Mouse (Mus musculus): ENCODE measurements around the gene Bcor. TPM values are rescaled to one million over a fixed set of nuclear protein-coding genes. Genes with fewer than 3 reads are reported as not detected.

The Bcor gene
- polyA plus RNA-seq, 1 experiment from 2014 or later: 4.5 TPM

DNA sequence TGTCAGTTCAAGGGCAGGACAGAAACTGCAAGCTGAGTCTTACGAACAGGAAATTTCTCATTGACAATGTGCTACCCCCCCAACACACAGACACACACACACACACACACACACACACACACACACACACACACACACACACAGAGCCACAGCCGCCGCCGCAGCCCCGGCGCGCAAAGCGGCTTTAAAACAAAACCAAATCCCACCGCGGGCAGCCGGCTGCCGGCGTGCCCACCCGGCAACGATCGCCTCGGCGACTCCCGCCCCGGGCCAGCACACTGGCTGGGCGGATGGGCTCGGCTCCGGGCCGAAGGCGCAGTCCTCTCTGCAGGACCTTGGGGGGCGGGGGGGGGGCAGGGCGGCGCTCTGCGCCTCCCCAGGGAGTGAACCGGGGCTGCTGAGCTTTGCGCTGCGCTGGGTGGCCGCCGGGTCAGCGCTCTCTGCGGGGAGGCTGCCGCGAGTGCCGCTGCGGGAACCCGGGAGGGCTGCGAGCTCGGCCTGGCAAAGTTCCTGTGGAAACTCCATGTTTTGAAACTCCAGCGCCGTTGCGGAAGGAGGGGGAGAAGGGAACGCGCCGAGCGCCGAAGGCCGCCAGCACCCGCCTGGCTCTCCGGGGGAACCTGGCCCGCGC lies 68.6 kb downstream of the Bcor start:
- Histone ChIP-seq H3K27ac (ENCODE audit: low read length) (peak overlapping the region; percentile 68), H3K9me3 (replicated peaks; ENCODE audit: control insufficient read depth, low read length) (no peaks in the 10 kb centered on the region), H3K27me3 (ENCODE audit: control insufficient read depth, insufficient read depth, low read depth, low read length) (peaks cover 85% of the 10 kb centered on the region), H3K4me1 (ENCODE audit: control insufficient read depth, low read depth, low read length) (peaks cover 26% of the 10 kb centered on the region), H3K36me3 (ENCODE audit: control insufficient read depth, insufficient read depth) (no peaks in the 10 kb centered on the region), H3K9ac (ENCODE audit: low read depth, low read length) (peak overlapping the region; percentile 39), H3K4me2 (ENCODE audit: low read depth, low read length) (peak overlapping the region; percentile 60), H3K4me3 (ENCODE audit: low read depth, low read length) (peak overlapping the region; percentile 52)
- WGBS (ENCODE audit: insufficient replicate concordance): 4% methylated on average over 46 of the region's 56 CpGs
- ATAC-seq (ENCODE audit: low read depth): 0 out of 2 replicates have a peak, but pooled peaks have one; percentile 14

GRCm38 (mm10) chrX:12090871-12091404 lies 69.2 kb downstream of the Bcor start:
- Histone ChIP-seq H3K4me1 (ENCODE audit: control insufficient read depth, low read depth, low read length) (peaks cover 31% of the 10 kb centered on the region), H3K4me2 (ENCODE audit: low read depth, low read length) (peak overlapping the region; percentile 60), H3K9me3 (replicated peaks; ENCODE audit: control insufficient read depth, low read length) (no peaks in the 10 kb centered on the region), H3K27ac (ENCODE audit: low read length) (peak overlapping the region; percentile 68), H3K9ac (ENCODE audit: low read depth, low read length) (peak overlapping the region; percentile 39), H3K36me3 (ENCODE audit: control insufficient read depth, insufficient read depth) (no peaks in the 10 kb centered on the region), H3K4me3 (ENCODE audit: low read depth, low read length) (peak overlapping the region; percentile 52), H3K27me3 (ENCODE audit: control insufficient read depth, insufficient read depth, low read depth, low read length) (peaks cover 91% of the 10 kb centered on the region)
- WGBS (ENCODE audit: insufficient replicate concordance): 2% methylated on average over 46 of the region's 47 CpGs
- peak; percentile 54 for ATAC-seq (ENCODE audit: low read depth)

DNA sequence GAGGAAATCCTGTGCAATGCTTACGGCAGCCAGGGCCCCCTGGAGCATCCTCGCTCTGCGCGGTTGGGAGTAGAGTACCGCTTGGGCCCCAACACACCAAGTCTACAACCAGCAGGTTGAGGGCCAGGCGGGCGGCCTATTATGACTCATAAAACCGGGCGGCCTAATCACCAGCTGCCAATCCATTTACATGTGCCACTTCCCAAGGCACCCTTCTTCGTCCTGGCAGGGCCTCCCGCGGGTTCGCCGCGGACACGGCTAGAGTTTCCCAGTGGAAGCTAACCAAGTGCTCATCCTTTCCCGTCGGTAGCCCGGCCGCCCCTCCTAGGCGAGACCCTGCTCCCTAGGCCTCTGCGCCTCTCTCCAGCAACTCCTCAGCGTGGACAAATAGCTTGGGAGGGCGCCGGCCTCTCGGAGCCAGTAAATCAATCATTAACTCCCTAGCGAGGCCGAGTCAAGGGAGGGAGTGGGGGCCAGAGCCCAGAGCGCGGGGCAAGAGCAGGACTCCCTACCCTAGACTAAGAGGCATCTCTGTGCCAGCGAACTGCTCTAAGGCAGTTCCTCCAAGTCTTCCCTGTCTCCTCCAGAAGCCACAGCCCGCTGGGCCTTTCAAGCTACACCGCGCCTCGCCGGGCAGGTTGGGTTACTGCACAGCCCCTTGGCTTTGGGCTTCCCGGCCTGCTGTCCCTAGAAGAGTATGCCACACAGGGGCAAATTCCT lies 69.8 kb downstream of the Bcor start:
- peaks cover 37% of the 10 kb centered on the region for H3K4me1 ChIP-seq (ENCODE audit: control insufficient read depth, low read depth, low read length)
- peak overlapping the region; percentile 52 for H3K4me3 ChIP-seq (ENCODE audit: low read depth, low read length)
- 0 out of 2 replicates have a peak, but pooled peaks have one; percentile 27 for ATAC-seq (ENCODE audit: low read depth)
- no peak overlapping the region for H3K9ac ChIP-seq (ENCODE audit: low read depth, low read length)
- H3K27me3 ChIP-seq (ENCODE audit: control insufficient read depth, insufficient read depth, low read depth, low read length): peaks cover 96% of the 10 kb centered on the region
- 4% methylated on average over 37 of the region's 37 CpGs for WGBS (ENCODE audit: insufficient replicate concordance)
- H3K9me3 ChIP-seq (replicated peaks; ENCODE audit: control insufficient read depth, low read length): no peaks in the 10 kb centered on the region
- H3K36me3 ChIP-seq (ENCODE audit: control insufficient read depth, insufficient read depth): no peaks in the 10 kb centered on the region
- H3K4me2 ChIP-seq (ENCODE audit: low read depth, low read length): peak overlapping the region; percentile 60
- peak overlapping the region; percentile 68 for H3K27ac ChIP-seq (ENCODE audit: low read length)

GRCm38 (mm10) chrX:12089353-12090081 lies 70.6 kb downstream of the Bcor start:
- ATAC-seq (ENCODE audit: low read depth): peak; percentile 19; the same call in 1 of the 2 replicates
- Histone ChIP-seq H3K9ac (ENCODE audit: low read depth, low read length) (no peak overlapping the region), H3K4me1 (ENCODE audit: control insufficient read depth, low read depth, low read length) (peaks cover 45% of the 10 kb centered on the region), H3K4me2 (ENCODE audit: low read depth, low read length) (peak overlapping the region; percentile 83), H3K4me3 (ENCODE audit: low read depth, low read length) (peak overlapping the region; percentile 11; the same call in 1 of the 2 replicates), H3K36me3 (ENCODE audit: control insufficient read depth, insufficient read depth) (no peaks in the 10 kb centered on the region), H3K9me3 (replicated peaks; ENCODE audit: control insufficient read depth, low read length) (no peaks in the 10 kb centered on the region), H3K27me3 (ENCODE audit: control insufficient read depth, insufficient read depth, low read depth, low read length) (peaks cover 97% of the 10 kb centered on the region), H3K27ac (ENCODE audit: low read length) (no peak overlapping the region)
- 6% methylated on average over 52 of the region's 52 CpGs for WGBS (ENCODE audit: insufficient replicate concordance)

DNA sequence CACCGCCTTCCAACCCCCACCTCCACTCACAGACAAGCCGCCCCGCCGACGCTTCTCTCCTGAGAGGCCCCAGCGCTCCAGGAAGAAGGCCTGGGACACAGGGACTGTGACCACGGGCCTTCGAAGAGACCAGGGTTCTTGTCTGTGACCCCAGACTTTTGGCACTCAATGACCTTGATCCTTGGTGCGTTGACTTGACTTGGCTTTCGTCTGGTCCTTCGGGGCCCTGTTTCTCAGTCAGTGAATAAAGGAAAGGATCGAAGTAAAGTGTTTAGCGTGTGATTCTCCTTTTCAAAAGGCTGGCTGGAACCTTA lies 71.2 kb downstream of the Bcor start:
- no peak overlapping the region for H3K9ac ChIP-seq (ENCODE audit: low read depth, low read length)
- H3K27ac ChIP-seq (ENCODE audit: low read length): peak overlapping the region; percentile 73; the same call in 1 of the 2 replicates
- peak overlapping the region; percentile 83 for H3K4me2 ChIP-seq (ENCODE audit: low read depth, low read length)
- peaks cover 96% of the 10 kb centered on the region for H3K27me3 ChIP-seq (ENCODE audit: control insufficient read depth, insufficient read depth, low read depth, low read length)
- H3K4me1 ChIP-seq (ENCODE audit: control insufficient read depth, low read depth, low read length): peaks cover 47% of the 10 kb centered on the region
- WGBS (ENCODE audit: insufficient replicate concordance): 3% methylated on average over 13 of the region's 13 CpGs
- H3K9me3 ChIP-seq (replicated peaks; ENCODE audit: control insufficient read depth, low read length): no peaks in the 10 kb centered on the region
- H3K36me3 ChIP-seq (ENCODE audit: control insufficient read depth, insufficient read depth): no peaks in the 10 kb centered on the region
- ATAC-seq (ENCODE audit: low read depth): no peak
- H3K4me3 ChIP-seq (ENCODE audit: low read depth, low read length): peak overlapping the region; percentile 59

DNA sequence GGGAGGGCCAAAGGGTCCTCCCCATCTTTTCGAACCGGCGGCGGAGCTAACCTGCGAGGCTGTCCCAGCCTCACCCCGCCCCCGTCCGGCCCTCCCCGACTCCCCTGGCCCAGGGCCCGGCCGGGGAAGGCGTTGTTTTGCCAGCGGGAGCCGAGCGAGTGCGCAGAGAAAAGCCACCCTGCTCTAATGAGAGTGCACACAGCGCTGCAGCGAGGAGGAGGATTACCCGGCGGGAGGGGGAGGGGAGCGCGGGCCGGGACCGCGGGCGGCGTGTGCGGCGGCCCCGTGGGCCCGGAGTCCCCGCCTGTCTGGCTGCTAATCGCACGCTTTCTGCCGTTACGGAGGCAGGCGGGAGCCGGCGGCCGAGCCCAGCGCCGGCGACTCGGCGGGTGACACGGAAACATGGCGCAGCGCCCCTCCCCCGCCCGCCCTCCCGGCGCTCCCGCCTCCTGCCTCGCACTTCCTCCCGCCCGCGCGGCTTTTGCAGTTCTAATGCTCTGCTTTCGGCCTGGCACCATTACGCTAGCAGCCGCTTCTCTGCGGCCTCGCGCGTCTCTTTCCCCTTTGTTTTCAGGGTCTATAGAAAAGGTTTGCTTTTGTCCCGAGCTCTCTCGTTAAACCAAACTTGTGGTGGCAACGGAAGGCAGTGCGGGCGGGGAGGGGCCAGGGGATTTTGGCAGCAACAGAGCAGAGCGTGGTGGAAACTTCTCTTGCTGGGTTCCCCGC lies 71.7 kb downstream of the Bcor start:
- Histone ChIP-seq H3K4me1 (ENCODE audit: control insufficient read depth, low read depth, low read length) (peaks cover 49% of the 10 kb centered on the region), H3K4me3 (ENCODE audit: low read depth, low read length) (peak overlapping the region; percentile 59), H3K36me3 (ENCODE audit: control insufficient read depth, insufficient read depth) (no peaks in the 10 kb centered on the region), H3K27me3 (ENCODE audit: control insufficient read depth, insufficient read depth, low read depth, low read length) (peaks cover 96% of the 10 kb centered on the region), H3K9ac (ENCODE audit: low read depth, low read length) (peak overlapping the region; percentile 57), H3K9me3 (replicated peaks; ENCODE audit: control insufficient read depth, low read length) (no peaks in the 10 kb centered on the region), H3K4me2 (ENCODE audit: low read depth, low read length) (peak overlapping the region; percentile 83), H3K27ac (ENCODE audit: low read length) (peak overlapping the region; percentile 73)
- peak; percentile 58 for ATAC-seq (ENCODE audit: low read depth)
- 3% methylated on average over 56 of the region's 72 CpGs for WGBS (ENCODE audit: insufficient replicate concordance)

GRCm38 (mm10) chrX:12087511-12088300 lies 72.4 kb downstream of the Bcor start:
- H3K9ac ChIP-seq (ENCODE audit: low read depth, low read length): peak overlapping the region; percentile 57
- H3K4me2 ChIP-seq (ENCODE audit: low read depth, low read length): peak overlapping the region; percentile 83
- H3K4me1 ChIP-seq (ENCODE audit: control insufficient read depth, low read depth, low read length): peaks cover 49% of the 10 kb centered on the region
- ATAC-seq (ENCODE audit: low read depth): peak; percentile 25; the same call in 1 of the 2 replicates
- no peaks in the 10 kb centered on the region for H3K36me3 ChIP-seq (ENCODE audit: control insufficient read depth, insufficient read depth)
- no peaks in the 10 kb centered on the region for H3K9me3 ChIP-seq (replicated peaks; ENCODE audit: control insufficient read depth, low read length)
- H3K4me3 ChIP-seq (ENCODE audit: low read depth, low read length): peak overlapping the region; percentile 59
- peaks cover 96% of the 10 kb centered on the region for H3K27me3 ChIP-seq (ENCODE audit: control insufficient read depth, insufficient read depth, low read depth, low read length)
- H3K27ac ChIP-seq (ENCODE audit: low read length): peak overlapping the region; percentile 73
- 3% methylated on average over 40 of the region's 55 CpGs for WGBS (ENCODE audit: insufficient replicate concordance)
